Mouse (Mus musculus): ENCODE data around the gene Sdhaf4. TPM values are rescaled to one million over a fixed set of nuclear protein-coding genes. Genes with fewer than 3 reads are reported as not detected.
A peak's percentile ranks its signal among the peaks of the same experiment; 100 is the strongest.
"Not testable (repeated sequence)": the region's sequence is repeated elsewhere in the genome, so short reads cannot be mapped to it uniquely, and the experiment has no call there.

The Sdhaf4 gene
- polyA plus RNA-seq (2012; rRNA removed): 55.3 and 61.6 TPM in 2 replicates

DNA sequence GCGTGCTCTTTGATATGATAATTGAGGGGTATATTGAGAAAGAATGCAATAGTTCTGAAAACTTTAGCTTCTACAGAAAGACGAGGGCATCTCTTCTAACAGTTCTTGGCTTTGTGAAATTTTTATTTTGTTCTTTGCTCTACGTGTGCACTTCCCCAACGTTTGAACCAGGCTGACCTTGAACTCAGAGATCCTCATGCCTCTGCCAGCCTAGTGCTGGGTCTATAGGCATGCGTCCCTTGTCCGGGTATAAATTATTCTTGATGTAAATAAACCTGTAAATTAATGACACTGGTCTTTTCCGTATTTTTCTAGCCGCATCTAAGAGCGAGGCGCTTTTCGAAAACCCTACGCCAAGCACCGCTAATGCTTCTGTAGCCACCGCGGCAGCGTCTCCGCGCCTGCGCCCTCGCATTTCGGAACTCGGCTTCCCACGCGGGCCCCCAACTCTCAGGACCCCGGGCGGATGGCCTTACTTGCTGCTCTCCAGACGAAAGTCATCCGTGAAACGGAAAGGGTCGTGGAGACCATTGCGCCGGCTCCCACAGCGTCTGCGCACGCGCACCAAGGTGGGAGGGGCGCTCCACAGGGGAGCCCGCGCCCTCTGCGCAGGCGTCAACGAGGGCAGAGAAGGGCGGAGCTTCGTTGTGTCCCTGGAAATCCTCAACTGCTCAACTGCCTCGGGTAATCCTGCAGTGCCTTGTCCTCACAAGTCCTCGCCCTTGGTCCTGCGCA lies at the start of gene Sdhaf4:
TSS of gene Sdhaf4 (minus strand) at position 587 of the 735 bp plus-strand sequence.
- DNase-seq (ENCODE audit: extremely low spot score in 1 of 2, low spot score in 1 of 2): peak; percentile 83 to 91

DNA sequence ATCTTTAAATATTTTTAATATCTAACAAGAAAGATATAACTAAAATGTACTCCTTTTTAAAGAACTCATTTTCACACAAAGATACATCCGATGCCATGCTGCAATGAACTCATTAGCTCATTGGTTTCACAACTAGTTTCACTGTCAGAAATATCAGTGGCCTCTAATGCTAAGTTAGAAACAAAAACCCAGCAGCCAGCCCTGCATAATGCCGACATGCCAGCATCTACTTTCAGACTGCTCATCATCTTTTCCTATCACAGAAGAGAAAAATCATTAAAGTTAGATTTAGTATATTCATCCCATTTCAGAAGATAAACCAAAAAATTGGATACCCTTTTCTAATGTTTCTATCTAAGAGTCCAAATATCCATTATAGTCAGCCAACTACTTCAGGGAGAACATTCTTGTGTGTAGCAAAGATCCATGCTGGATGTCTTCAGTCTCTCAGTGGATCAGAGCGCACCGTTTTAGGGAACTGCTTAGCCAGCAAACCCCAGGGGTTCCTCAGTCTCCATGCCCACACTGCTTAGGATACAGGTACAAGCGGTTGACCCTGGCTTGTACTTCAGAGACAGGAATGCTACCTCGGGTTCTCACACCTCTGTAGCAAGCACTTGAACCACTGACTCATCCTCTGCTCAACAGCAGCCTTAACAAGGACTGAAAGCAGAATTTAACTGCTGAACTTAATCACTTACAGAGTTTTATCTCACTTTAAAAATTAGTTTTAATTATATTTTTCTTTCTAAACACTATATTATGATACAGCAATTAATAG lies 41.5 kb upstream of the Sdhaf4 start:
- no peak for DNase-seq (ENCODE audit: extremely low spot score in 1 of 2, low spot score in 1 of 2)

DNA sequence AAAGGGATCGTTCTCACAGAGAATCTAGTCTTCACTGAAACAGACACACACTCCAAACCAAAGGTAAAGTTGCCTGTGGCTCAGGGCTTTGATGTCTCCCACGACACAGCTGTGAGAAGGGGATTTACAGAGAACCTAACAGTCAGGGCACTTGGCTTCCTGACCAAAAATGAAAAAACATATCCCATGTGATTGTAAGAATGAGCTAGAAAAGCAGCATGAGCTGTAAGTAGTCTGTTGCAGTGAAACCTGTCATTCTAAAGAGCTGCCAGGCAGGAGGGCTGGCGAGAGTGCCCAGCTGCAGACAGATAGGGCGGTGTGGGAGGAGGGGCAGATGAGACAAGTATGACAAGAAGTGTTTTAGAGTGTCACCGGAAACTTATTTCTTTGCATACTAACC lies 40.2 kb upstream of the Sdhaf4 start:
- no peak for DNase-seq (ENCODE audit: extremely low spot score in 1 of 2, low spot score in 1 of 2)

DNA sequence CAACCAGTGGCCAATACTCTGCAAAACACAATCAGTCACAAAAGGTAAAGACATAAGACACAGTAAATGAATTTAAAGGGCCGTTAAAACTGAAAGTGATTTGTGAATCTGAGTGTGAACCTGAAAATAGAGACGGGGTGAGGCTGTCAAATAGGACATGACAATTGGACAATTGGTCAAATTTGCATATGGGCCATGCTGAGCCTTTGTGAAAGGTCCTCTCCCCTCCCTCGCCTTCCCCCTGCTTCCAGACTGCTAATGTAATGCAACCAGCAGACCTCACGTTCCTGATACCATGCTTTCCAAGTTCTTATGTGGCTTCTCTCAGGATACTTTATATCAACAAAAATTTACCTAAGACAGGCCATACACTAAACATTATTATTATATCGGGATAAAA lies 37.6 kb upstream of the Sdhaf4 start:
- no peak for DNase-seq (ENCODE audit: extremely low spot score in 1 of 2, low spot score in 1 of 2)

DNA sequence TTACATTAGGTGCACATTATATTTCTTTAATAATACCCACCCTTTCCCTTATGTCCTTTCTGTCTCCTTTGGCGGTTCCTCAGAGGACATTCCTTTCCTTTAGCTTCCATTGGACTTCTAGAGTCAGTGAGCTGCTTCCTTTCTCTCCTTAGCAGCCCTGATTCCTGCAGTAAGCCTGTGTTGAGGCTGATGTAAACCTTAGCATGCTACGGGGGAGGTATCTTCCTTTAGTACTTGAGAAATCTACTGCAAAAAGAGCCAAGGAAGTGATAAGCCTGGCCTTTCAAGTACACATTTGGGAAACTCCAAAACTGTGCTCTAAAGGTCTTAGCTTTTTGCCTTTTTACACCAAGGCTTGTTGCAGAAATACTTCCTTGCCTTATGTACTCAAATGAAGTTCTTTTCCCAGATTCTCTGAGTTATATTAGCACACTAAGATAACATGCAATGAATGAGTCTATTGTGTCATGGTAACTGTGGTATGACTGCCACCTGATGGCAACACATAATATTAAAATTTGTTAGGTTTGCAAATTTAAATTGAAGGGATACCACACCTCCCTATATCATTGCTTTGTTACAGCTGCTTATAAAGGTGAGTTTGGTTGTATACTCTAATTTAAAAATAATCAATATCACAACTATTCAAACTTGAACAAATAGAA lies 28.4 kb upstream of the Sdhaf4 start:
- DNase-seq (ENCODE audit: extremely low spot score in 1 of 2, low spot score in 1 of 2): peak in 1 of 2 experiments; percentile 53

DNA sequence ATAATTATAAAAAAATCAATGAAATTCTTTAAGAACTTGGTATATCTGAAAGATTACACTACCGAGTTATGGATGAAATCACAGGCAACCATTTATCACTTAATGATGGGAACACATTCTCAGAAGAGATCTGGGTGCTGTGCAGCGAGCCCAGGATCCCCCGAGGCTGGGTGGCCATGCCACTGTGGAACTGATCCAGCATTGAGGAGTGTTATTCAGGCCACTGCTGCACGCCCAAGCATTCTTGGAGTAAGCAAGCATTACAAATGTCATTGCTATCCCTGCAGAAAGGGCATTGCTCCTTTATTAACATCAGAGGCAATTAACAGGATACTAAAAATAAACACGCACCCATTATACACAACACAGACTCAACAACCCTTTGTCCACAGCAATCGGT lies 5.4 kb upstream of the Sdhaf4 start:
- DNase-seq (ENCODE audit: extremely low spot score in 1 of 2, low spot score in 1 of 2): no peak

DNA sequence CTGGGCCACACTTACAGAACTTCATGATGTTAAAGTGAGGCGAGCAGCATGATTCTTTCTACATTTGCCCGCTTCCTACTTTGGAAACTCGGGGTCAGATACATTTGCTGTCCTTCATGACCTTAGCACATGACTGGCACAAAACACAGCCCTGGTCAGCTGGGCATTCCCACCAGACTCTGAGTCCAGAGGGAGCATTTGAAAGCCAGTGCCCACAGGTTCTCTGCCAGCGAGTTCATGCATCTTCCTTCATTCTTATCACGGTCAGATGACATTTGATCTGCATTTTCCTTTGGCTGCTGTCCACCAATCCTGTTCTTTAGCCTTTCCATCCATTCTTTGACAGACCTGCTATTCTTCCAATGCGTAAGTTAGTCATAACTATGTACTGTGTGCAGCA lies 4.6 kb upstream of the Sdhaf4 start:
- DNase-seq (ENCODE audit: extremely low spot score in 1 of 2, low spot score in 1 of 2): no peak

DNA sequence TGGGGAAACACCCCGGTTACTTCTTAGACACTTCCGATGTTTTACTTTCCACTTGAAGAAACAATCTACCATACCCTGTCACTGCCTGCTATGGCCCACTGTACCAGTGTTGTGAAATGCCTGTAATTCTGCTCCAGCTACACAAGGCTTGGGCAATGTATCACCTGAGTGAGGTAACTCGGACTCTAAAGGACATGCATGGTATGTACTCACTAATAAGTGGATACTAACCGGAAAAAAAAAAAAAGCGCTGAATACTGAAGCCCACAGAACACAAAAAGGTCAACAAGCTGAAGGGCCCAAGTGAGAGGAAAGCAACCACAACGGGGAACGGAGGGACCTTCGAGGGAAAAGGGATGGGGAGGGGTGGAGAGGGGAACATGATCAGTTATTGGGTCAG lies 2.2 kb upstream of the Sdhaf4 start:
- no peak for DNase-seq (ENCODE audit: extremely low spot score in 1 of 2, low spot score in 1 of 2)

DNA sequence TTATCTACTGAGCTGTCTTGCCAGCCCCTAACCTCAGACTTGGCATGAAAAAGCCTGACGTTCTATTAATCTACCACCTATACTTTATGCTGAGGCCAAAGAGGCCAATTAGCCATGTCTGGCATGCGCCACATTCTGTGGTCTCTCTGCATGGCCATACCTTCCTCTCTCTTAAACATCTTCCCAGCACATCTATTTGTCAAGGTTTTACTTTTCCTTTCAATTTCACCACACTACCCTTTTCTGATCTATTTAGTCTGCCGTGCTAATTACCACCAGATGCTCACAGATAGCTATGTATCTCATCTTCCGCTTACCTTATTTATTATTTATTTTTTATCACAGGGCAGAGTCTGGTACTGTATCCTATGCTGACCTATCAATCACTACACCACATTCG lies 6.1 kb downstream of the Sdhaf4 start:
- DNase-seq (ENCODE audit: extremely low spot score in 1 of 2, low spot score in 1 of 2): no peak

DNA sequence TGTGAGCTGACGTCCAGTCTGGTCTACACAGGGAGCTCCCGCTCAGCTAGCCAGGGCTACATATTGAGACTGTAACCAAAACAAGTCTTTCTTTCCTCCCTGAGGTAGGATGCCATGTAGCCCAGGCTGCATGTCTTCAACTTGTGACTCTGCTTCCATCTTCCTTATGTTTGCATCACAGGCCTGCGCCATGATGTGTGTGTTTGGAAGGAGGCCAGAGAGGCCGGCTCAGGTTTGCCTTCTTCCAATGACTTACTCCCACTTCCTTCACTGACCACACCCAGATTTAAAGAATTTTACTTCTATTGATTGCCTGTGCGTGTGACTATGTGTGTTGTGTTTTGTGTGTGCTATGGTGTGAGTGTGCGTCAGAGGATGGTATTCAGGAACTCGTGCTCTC lies 6.6 kb downstream of the Sdhaf4 start:
- DNase-seq (ENCODE audit: extremely low spot score in 1 of 2, low spot score in 1 of 2): no peak

DNA sequence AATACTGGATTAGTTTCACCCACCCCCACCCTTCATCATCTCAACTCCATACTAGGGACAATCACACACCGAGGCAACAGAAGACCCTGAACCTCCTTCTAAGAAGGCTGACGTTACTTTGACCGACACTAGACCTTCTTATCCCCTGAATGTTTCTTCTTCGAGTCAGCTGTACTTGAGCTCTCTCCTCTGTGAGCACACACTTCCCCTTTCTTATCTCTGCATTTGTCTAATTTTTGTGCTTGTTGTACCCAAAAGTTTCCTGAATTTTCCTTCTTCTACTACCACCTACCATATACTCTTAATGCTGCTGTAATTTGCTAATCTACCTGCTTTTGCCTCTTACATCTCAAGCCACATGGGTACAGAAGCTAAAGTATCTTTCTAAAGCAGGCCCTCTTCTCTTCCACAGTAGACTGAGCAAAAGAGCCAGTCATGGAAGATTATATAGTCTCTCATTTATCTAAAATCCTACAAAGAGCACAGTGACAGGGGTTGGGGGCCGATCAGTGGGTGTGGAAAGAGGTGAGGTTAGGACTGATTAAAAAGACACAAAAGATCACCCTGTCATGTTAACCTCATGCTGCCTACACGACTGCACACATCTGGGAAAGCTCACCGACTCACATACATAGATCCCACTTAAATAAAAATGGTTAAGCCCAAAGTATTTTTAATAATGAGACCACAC lies 7.2 kb downstream of the Sdhaf4 start:
- no peak for DNase-seq (ENCODE audit: extremely low spot score in 1 of 2, low spot score in 1 of 2)

DNA sequence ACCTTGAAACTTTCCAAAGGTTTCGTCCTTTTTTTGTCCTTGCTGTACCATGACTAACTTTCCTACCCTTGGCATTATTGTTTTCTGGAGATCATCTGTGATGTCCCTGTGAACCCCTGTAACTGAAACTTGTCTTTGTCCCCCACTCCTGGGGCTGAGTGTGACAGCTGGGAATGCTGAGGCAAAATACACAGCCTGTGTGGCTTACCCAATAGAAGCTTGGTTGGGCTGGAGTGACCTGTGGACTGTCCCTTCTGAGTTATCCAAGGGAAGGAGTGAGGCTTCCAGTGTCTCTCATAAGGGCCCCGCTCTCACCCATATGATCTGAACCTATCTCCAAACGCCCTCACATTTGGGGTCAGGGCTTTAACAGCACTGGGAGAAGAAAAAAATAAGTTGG lies 8.0 kb downstream of the Sdhaf4 start:
- no peak for DNase-seq (ENCODE audit: extremely low spot score in 1 of 2, low spot score in 1 of 2)

DNA sequence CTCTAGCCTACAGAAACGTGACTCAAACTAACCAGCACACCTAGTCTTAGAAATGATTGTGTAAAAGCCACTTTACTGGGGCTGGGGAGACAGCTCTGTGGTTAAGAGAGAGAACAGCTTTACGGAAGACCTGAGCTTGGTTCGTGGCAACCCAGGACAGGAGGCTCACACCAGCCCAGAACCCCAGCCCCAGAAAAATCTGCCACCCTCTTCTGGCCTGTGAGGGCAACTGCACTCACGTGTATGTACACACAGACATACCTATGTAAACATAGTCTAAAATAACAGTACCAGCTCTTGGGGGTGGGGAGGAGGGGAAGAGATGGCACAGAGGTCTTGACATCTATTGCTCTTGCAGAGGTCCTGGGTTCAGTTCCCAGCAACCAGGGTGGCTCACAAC lies 10.0 kb downstream of the Sdhaf4 start:
- no peak for DNase-seq (ENCODE audit: extremely low spot score in 1 of 2, low spot score in 1 of 2)

DNA sequence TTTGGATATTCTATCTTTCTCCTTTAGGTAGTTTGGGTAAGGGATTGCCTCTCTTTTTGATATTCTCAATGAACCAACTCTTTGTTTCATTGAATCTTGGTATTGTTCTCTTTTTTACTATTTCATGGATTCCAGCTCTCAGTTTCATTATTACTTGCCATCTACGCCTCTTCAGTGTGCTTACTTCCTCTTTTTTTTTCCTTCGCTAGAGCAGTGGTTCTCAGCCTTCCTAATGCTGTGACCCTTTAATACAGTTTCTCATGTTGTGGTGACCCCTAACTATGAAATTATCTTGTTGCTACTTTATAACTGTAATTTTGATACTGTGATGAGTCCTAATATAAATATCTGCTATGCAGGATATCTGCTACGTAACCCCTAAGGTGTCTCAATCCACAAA lies 22.3 kb downstream of the Sdhaf4 start:
- DNase-seq (ENCODE audit: extremely low spot score in 1 of 2, low spot score in 1 of 2): no peak

DNA sequence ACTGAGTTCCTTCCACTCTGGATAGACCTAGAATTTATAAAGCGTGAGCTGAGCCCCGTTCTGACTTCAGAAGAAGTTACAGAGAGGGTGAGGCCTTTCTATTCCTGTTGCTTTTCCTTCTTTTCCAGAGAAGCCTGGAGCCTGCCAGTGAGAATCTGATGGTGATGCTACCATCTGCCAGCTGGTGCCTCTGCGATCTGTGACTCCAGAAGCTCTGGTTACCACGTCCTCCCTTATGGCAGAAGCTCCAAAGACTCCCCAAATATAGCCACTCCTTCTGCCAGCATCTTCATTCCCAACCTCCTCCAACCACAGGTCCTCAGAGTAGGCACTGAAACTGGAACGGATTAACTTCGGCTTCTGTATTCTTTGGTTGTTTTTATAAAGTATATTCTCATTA lies 27.2 kb downstream of the Sdhaf4 start:
- peak; percentile 73 to 80 for DNase-seq (ENCODE audit: extremely low spot score in 1 of 2, low spot score in 1 of 2)

DNA sequence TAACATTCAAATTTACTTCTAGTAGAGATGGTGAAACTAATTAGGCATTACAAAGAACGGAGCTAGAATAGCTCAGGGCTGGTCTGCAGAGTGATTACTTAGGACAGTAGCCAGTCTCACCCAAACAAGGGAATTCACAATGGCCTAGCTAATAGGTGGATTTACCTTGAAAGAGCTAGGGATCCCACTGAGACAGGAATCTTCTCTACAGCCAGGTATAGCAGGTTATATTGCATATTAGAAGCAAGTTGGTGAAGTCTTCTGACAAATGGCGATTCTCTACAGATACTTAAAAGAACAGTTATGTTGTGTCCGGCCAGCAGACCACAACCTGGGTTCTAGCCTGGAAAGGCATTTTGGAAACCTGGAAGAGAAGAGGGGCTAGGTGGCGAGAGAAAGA lies 34.3 kb downstream of the Sdhaf4 start:
- not testable (repeated sequence) for DNase-seq (ENCODE audit: extremely low spot score in 1 of 2, low spot score in 1 of 2)

DNA sequence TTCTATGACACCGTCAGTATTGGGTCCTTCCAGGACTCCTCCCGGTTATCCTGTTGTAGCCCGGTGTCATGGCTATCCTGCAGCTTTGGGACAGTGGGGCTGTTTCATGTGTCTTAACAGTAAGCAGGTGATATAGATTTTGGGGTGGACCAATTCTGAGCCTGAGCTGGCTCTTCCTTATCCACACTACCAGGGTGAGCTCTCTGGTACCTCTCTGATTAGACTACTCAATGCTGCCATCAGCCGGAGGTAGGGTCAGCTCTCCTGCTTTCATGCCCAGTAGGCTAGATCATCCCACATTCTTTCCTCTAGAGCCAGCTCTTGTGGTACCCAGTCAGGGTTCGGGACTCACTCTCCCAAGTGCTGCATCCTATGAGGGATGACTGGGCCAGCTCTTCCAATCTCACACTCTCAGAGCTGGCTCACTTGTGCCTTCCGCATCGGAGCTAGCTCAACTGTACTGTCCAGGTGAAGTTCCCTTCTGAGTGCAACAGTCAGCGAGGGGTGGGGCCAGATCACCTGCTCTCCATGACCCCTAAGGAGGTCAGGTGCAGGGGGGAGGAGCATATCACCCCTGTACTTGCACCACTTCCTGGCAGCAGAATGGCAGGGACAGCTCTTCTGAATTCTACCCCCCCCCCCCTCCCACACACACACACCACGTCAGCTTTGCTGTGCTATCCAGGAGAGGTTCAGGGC lies 37.3 kb downstream of the Sdhaf4 start:
- no peak for DNase-seq (ENCODE audit: extremely low spot score in 1 of 2, low spot score in 1 of 2)

DNA sequence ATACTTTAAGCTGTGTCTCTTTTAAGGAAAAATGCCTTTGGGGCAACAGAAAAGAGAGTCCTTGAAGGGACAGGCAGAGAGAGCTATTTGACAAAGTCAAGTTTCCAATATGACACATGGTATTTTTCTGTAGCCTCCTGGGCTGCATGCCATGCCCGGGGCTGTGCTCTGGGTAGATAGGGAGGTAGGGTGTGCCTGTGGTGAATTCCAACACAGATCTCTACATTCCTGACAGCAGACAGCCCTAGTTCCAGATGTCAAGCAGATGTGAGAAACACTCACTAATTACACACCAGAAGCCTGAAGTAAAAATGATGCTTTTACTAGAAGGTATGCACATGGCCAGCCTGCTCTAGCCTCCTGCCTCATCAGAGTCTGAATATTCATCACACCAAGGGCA lies 39.2 kb downstream of the Sdhaf4 start:
- no peak for DNase-seq (ENCODE audit: extremely low spot score in 1 of 2, low spot score in 1 of 2)

DNA sequence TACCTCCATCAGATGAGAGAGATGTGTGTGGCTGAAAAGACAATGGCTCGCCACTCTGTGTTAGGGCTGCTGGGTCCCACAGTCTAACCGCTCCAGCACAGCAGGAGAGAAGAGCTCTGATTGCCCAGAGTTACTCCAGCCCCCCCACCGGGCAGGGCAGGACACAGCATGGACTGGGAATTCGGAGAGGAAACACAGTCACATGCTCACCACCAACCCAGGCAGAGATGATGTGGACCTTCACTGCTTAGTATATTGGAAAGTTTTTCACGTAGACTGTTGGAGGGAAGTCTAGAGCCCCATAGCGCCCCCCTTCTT lies 46.1 kb downstream of the Sdhaf4 start:
- DNase-seq (ENCODE audit: extremely low spot score in 1 of 2, low spot score in 1 of 2): no peak

DNA sequence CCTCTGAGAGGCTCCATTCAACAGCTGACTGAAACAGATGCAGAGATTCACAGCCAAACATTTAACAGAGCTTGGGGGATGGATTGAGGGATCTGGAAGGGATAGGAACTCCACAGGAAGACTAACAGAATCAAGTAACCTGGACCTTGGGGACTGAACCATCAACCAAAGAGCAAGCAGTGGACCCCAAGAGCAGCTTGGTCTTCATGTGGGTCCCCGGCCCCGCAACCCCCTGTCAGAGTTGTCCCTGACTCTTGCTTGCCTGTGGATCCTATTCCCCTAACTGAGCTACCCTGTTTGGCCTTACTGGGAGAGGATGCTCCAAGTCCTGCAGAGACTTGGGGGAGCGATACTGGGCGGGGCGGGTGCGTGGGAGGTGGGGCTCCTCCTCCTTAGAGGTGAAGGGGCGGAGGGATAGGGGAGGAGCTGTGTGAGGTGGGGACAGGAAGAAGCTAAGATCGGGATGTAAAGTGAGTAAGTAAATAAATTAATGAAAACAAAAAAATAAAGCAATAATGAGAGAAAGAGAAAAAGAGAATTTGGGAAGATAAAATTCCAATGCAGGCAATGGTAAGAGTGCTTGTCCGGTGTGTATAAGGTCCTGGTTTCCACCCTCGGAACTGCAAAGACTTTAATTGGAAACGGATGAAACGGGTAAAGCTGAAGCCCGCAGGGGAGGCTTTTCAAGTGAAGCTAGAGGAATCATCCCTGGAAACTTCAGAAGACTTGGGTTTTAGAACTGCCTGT lies 46.6 kb downstream of the Sdhaf4 start:
- DNase-seq (ENCODE audit: extremely low spot score in 1 of 2, low spot score in 1 of 2): no peak
